Mouse (Mus musculus) heart, adult 10 weeks (tissue): ENCODE results near the gene Olfr1324. TPM values are rescaled to one million over a fixed set of nuclear protein-coding genes. Genes with fewer than 3 reads are reported as not detected.

ENCODE experiments used
- polyA plus RNA-seq: library from polyadenylated mRNA; stranded (reverse); fragments of 350-450 nt; fragmentation: Illumina TruSeq; extraction: RNeasy Lipid Tissue Mini Kit (QIAGEN cat#74804); gene quantifications from one replicate; pipeline ENCODE4 v1.2.3, GENCODE M21; 2014; ENCODE audit warnings: low read depth, low replicate concordance

Gene Olfr1324
- not detected for polyA plus RNA-seq

DNA sequence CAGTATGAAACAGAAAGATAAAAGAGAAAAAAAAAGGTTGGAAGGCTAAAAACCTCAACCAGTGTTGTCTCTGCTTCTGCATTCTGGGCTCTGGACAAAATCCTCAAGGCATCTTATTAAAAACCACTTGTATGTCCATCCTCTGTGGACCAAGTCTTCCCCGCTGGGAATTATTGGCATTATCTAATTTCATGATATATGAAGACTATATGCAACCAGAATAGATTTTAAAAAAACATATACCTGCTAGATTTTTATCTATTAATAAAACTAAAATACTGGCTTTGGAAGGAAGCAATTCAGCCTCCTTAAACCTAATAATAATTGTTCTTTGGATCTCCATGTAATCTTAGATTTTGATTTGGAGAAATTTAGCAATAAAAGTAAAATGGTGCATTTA is at the start of gene Olfr1324:
Gene Olfr1324 (minus strand): TSS at position 101 of the 400 bp plus-strand sequence.

